Mouse (Mus musculus) kidney, adult 2 months (tissue): Measurements from ENCODE around the gene Top2b. TPM values are rescaled to one million over a fixed set of nuclear protein-coding genes. Genes with fewer than 3 reads are reported as not detected.
A peak's percentile ranks its signal among the peaks of the same experiment; 100 is the strongest.

Experiments
- DNase-seq: peaks from one replicate; pipeline ENCODE4 v3.0.0; 2021
- H3K27ac ChIP-seq: fragments of 200-500 bp; 2 replicates; pipeline ENCODE4 v1.5.1; 2012; ENCODE audit warnings: low read depth, low read length, control low read depth, inconsistent platforms; ENCODE audit not compliant: insufficient read depth
- H3K27me3 ChIP-seq: fragments of 200-500 bp; replicated peaks from 2 replicates; pipeline ENCODE4 v1.6.1; 2012; ENCODE audit warnings: mild to moderate bottlenecking, moderate library complexity, low read length, inconsistent platforms; ENCODE audit not compliant: control insufficient read depth, insufficient read depth
- H3K36me3 ChIP-seq: fragments of 200-500 bp; 2 replicates; pipeline ENCODE4 v1.6.1; 2012; ENCODE audit warnings: mild to moderate bottlenecking, moderate library complexity, low read length, inconsistent platforms; ENCODE audit not compliant: control insufficient read depth, insufficient read depth
- H3K4me1 ChIP-seq: fragments of 200-500 bp; 2 replicates; pipeline ENCODE4 v1.6.1; 2011; ENCODE audit warnings: low read length; ENCODE audit not compliant: control insufficient read depth, insufficient read depth
- H3K4me3 ChIP-seq: fragments of 200-500 bp; 2 replicates; pipeline ENCODE4 v1.5.1; 2011; ENCODE audit warnings: mild to moderate bottlenecking, low read depth, low read length, control low read depth; ENCODE audit not compliant: insufficient read depth
- CTCF ChIP-seq: fragments of 200-500 bp; conservative IDR thresholded peaks from 2 replicates; pipeline ENCODE4 v1.5.1; 2011; ENCODE audit warnings: low read depth, mild to moderate bottlenecking, control low read depth, low read length, moderate library complexity, mixed read lengths; ENCODE audit not compliant: insufficient read depth, insufficient read length
- POLR2A ChIP-seq: fragments of 200-500 bp; IDR thresholded peaks from one replicate; pipeline ENCODE4 v1.6.1; 2011; ENCODE audit warnings: low read depth, low read length, control low read depth
- WGBS: fragments of 180-500 bp; shearing (Covaris S2); methylation state at CpG from one replicate; pipeline ENCODE4 v1.1.7; 2018; 5-methylcytosine and 5-hydroxymethylcytosine counted together
- polyA plus RNA-seq: library from polyadenylated mRNA; depleted of rRNA; stranded (reverse); fragments of >200 nt; gene quantifications from 2 replicates; pipeline ENCODE4 v1.2.3, GENCODE M21; 2012; rRNA removed

Top2b gene
- polyA plus RNA-seq: 5.4 and 10.5 TPM in 2 replicates

DNA sequence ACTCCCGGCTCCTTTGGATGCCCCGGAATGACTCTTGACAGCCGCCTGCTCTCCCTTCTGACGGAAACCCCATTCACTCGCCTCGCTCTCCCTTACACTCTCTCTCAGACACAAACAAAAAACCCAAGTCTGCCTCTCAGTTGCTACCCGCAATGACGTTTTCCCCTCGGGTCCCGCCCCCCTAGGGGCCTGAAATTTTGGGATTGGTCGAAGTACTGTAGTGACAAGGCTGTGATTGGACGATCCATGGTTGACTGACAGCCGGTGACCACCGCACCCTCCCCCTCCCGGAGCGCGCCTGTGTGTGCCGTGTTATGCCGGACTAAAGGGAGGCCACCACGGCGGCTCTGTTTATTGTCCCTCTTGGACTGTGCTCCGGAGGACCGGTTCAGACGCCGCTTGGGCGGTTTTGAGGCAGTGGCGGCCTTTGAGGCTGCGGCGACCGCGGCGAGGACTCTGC, at the start of gene Top2b:
Gene Top2b (plus strand): TSS at position 302 of the 460 bp plus-strand sequence.
- Histone ChIP-seq H3K4me1 (no peaks in the 10 kb centered on the region; the same call in 1 of the 2 replicates), H3K4me3 (peak within 1 kb of the TSS; percentile 86), H3K27me3 (no peaks in the 10 kb centered on the region), H3K36me3 (no peaks in the 10 kb centered on the region), H3K27ac (peak within 1 kb of the TSS; percentile 95)
- no peak for TF ChIP-seq CTCF
- TF ChIP-seq POLR2A: peak; percentile 85
- WGBS: under 1% methylated on average over 32 of the region's 32 CpGs
- peak; percentile 99 for DNase-seq

DNA sequence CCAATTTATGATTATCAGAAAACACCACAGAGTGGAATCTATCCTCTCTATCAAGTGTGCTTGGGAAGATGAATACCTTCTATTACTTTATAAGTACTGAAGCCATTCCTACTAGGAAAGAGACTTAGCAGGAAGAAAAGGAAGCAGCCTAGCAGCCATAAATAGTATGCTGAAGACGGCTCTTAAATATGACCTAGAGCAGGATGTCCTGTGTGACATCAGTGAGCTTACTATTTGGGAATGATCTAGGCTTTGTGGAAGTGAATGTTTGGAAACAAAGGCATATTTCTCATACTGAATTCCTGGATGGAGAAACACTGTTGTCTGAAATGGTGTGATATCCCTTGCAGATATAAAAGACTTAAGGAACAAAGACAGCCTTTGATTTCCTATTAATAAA, 48.3 kb upstream of the Top2b start:
- WGBS: 60% methylated on average over 1 of the region's 1 CpGs
- Histone ChIP-seq H3K27ac (no peak overlapping the region), H3K4me1 (no peaks in the 10 kb centered on the region; the same call in 1 of the 2 replicates), H3K4me3 (no peak overlapping the region), H3K27me3 (no peaks in the 10 kb centered on the region), H3K36me3 (no peaks in the 10 kb centered on the region)
- DNase-seq: peak; percentile 47
- no peak for TF ChIP-seq POLR2A
- TF ChIP-seq CTCF: no peak

DNA sequence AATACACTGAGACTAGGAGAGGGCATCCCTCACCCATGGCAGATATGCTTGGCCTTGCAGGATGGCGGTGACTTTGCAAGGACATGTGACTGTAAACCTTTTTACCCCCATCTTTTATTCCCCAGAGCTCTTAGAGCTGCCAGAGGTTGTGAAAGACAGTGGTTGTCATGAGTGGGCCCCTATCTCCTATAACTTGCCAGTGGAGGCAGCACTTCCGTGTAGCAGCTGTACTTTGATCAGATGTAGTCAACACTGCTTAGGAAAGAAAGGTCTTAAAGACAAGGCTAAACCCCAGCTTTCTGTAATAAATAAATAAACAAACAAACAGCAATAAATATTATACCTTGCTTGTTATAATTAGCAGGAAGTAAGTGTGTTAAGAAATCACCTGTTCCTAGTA, 45.2 kb upstream of the Top2b start:
- Histone ChIP-seq H3K36me3 (no peaks in the 10 kb centered on the region), H3K27me3 (no peaks in the 10 kb centered on the region), H3K4me1 (no peaks in the 10 kb centered on the region; the same call in 1 of the 2 replicates), H3K27ac (no peak overlapping the region), H3K4me3 (no peak overlapping the region)
- DNase-seq: no peak
- 86% methylated on average over 2 of the region's 2 CpGs for WGBS
- no peak for TF ChIP-seq CTCF
- no peak for TF ChIP-seq POLR2A

DNA sequence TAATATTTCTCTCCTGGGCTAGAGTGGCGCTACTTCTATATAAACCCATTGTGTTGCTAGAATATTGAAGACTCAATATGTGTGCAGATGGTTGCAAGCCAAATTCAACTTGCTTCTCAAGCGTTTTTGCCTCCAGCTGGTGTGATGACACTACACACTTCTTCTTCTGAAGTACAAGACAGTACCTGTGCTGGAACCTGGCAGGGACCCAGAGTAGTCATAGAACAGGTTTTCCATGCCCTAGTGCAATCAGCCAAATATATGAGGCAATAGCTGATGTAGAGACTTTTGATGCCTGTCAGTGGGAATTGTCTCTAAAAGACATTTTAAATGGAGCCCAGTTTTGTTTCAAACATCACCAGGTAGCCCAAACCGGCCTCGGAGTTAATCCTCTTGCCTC, 40.6 kb upstream of the Top2b start:
- Histone ChIP-seq H3K36me3 (no peaks in the 10 kb centered on the region), H3K27ac (no peak overlapping the region), H3K27me3 (no peaks in the 10 kb centered on the region), H3K4me3 (no peak overlapping the region), H3K4me1 (no peaks in the 10 kb centered on the region)
- WGBS: 91% methylated on average over 4 of the region's 4 CpGs
- TF ChIP-seq CTCF (no peak), POLR2A (no peak)
- no peak for DNase-seq

DNA sequence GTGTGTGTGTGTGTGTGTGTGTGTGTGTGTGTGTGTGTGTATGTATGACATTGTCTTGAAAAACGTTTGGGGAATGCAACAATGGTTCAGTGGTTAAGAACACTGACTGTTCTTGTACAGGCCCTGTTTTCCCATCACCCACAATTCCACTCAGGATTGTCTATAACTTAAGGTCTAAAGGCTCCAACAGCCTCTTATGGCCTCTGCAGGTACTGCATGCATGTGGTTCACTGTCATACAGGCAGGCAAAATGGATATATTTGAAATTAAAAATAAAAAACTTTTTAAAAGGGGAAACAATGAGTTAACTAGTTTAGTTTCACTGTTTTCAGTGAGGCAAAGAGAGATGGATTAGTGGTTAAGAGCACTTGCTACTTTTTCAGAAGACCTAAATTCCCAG, 39.8 kb upstream of the Top2b start:
- Histone ChIP-seq H3K27ac (no peak overlapping the region), H3K4me3 (no peak overlapping the region), H3K27me3 (no peaks in the 10 kb centered on the region), H3K4me1 (no peaks in the 10 kb centered on the region), H3K36me3 (no peaks in the 10 kb centered on the region)
- 28% methylated on average over 1 of the region's 1 CpGs for WGBS
- TF ChIP-seq POLR2A: no peak
- no peak for TF ChIP-seq CTCF
- no peak for DNase-seq

DNA sequence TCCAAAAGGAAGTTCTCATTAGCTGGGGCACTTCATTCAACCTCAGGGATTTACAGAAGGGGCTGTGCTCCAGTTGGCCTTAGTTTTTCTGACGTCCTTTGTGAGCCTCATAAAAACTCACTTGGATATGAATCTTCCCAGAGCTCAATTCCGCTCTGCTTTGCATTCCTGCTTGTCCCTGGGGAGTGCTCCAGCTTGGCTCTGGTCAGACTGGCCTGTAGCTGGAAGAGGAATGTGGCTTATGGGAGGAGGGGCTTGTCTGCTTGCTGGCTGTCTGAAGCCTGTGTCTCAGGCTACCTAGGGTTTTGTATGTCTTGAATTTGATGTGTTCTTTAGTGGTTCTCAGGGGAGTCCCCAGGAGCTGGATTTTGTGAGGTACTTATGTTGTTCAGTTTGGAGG, 36.4 kb upstream of the Top2b start:
- Histone ChIP-seq H3K27me3 (no peaks in the 10 kb centered on the region), H3K4me1 (no peaks in the 10 kb centered on the region), H3K4me3 (no peak overlapping the region), H3K36me3 (no peaks in the 10 kb centered on the region), H3K27ac (peak overlapping the region; percentile 45; the same call in 1 of the 2 replicates)
- TF ChIP-seq CTCF (no peak), POLR2A (no peak)
- 20% methylated on average over 2 of the region's 2 CpGs for WGBS
- DNase-seq: peak; percentile 77

DNA sequence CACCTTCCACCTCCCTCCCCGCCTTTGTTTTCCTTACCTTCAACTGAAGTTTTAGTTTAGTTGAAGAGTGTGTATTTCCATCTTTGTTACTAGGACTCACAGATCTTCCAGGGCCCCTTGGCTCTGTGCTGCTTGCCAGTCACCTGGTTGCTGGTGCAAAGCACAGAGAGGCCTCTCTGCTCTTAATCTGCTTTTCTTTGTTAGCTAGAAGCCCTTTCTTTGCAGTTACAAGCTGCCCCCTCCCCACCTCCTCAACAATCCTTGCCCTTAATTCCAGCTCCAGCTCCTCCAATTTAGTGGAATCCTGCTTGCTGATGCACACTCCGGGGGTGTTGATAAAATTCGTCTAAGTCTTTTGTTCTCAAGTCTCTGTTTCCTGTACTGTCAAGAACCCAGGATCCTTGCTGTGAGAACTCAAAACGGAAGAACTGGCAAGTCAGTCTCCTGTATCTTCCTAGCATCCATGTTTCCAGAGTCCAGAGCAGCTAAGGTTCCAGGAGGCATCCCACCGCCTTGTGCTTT, 36.0 kb upstream of the Top2b start:
- Histone ChIP-seq H3K36me3 (no peaks in the 10 kb centered on the region), H3K4me1 (no peaks in the 10 kb centered on the region), H3K4me3 (no peak overlapping the region), H3K27ac (peak overlapping the region; percentile 45; the same call in 1 of the 2 replicates), H3K27me3 (no peaks in the 10 kb centered on the region)
- WGBS: 52% methylated on average over 5 of the region's 5 CpGs
- TF ChIP-seq POLR2A: no peak
- TF ChIP-seq CTCF: no peak
- no peak for DNase-seq
